Comparison of ENCODE assay signal across 13 mouse cellular contexts in genomic region chr14:27105731-27106457, GRCm38 (mm10). TPM values are rescaled to one million over a fixed set of nuclear protein-coding genes. Genes with fewer than 3 reads are reported as not detected.
DNase-seq lines count a peak whose midpoint lies in the region; ATAC-seq and TF ChIP-seq lines count a peak whose summit lies in the region.
"Had no signal": no experiment of that assay in that cellular context is flagged by ENCODE, and none has a peak within 500 bp of the region (broad histone marks: within the 10 kb centered on the region; RNA-seq: fewer than 3 reads in every experiment).

No protein-coding gene starts in this region.

- H3K27ac ChIP-seq in limb, embryonic 12.5 days = peak overlapping the region; percentile 56; the same call in 1 of the 2 replicates
- H3K27ac ChIP-seq in limb, embryonic 10.5 days = no peak overlapping the region
- peak overlapping the region; percentile 51; the same call in 1 of the 2 replicates for H3K27ac ChIP-seq in embryonic facial prominence, embryonic 13.5 days
- H3K27ac ChIP-seq in layer of hippocampus, adult 2 months = peak overlapping the region; percentile 89
- H3K27ac ChIP-seq: heart, embryonic 13.5 days had no signal

- H3K36me3 ChIP-seq in limb, embryonic 12.5 days = peaks cover 69% of the 10 kb centered on the region
- peaks cover 78% of the 10 kb centered on the region for H3K36me3 ChIP-seq in limb, embryonic 10.5 days
- H3K36me3 ChIP-seq in embryonic facial prominence, embryonic 13.5 days = peaks cover 26% of the 10 kb centered on the region
- H3K36me3 ChIP-seq: G1E had no signal

- 71% methylated on average over 12 of the region's 12 CpGs for WGBS in limb, embryonic 12.5 days
- 88% methylated on average over 12 of the region's 12 CpGs for WGBS in limb, embryonic 10.5 days
- WGBS in embryonic facial prominence, embryonic 13.5 days = 56% methylated on average over 12 of the region's 12 CpGs

- no peak for TF ChIP-seq CTCF in layer of hippocampus, adult 2 months (conservative IDR thresholded peaks at IDR 0.05)

- H3K4me2 ChIP-seq in limb, embryonic 12.5 days = no peak overlapping the region
- no peak overlapping the region for H3K4me2 ChIP-seq in embryonic facial prominence, embryonic 13.5 days
- H3K4me2 ChIP-seq: heart, embryonic 13.5 days had no signal

- DNase-seq in limb, embryonic 10.5 days (ENCODE audit: low spot score) = no peak
- DNase-seq in layer of hippocampus, adult 2 months (ENCODE audit: low spot score in 2 of 2) = peak; percentile 57 to 73
- DNase-seq in right cerebral cortex, adult 2 months (ENCODE audit: low spot score in 2 of 2) = peak; percentile 57 to 61
- DNase-seq in c-Kit-positive CD71-positive TER-119-positive erythroid progenitor cells, embryonic 14.5 days (ENCODE audit: low spot score) = no peak
- no peak for DNase-seq in spleen, adult 12 weeks (ENCODE audit: low spot score)
- DNase-seq: cerebellum, adult 9-11 months; kidney, postnatal 25 days had no signal

- no peaks in the 10 kb centered on the region for H3K9me3 ChIP-seq in limb, embryonic 12.5 days
- no peaks in the 10 kb centered on the region for H3K9me3 ChIP-seq in limb, embryonic 10.5 days (replicated peaks)
- no peaks in the 10 kb centered on the region for H3K9me3 ChIP-seq in embryonic facial prominence, embryonic 13.5 days
- H3K9me3 ChIP-seq: G1E; heart, embryonic 13.5 days had no signal

- H3K9ac ChIP-seq in limb, embryonic 12.5 days (replicated peaks) = no peak overlapping the region
- no peak overlapping the region for H3K9ac ChIP-seq in embryonic facial prominence, embryonic 13.5 days
- H3K9ac ChIP-seq: heart, embryonic 13.5 days had no signal

- H3K4me3 ChIP-seq in limb, embryonic 12.5 days (replicated peaks) = no peak overlapping the region
- H3K4me3 ChIP-seq in limb, embryonic 10.5 days = no peak overlapping the region
- no peak overlapping the region for H3K4me3 ChIP-seq in embryonic facial prominence, embryonic 13.5 days
- peak overlapping the region; percentile 25 for H3K4me3 ChIP-seq in layer of hippocampus, adult 2 months
- H3K4me3 ChIP-seq: heart, embryonic 13.5 days had no signal

- H3K4me1 ChIP-seq in limb, embryonic 12.5 days (replicated peaks) = peaks cover 23% of the 10 kb centered on the region; the same call in 1 of the 2 replicates
- H3K4me1 ChIP-seq in limb, embryonic 10.5 days = no peaks in the 10 kb centered on the region
- peaks cover 16% of the 10 kb centered on the region for H3K4me1 ChIP-seq in embryonic facial prominence, embryonic 13.5 days

- no peak for ATAC-seq in limb, embryonic 12.5 days (ENCODE audit: insufficient number of reproducible peaks, insufficient read depth, low FRiP score, low TSS enrichment, low read depth)
- no peak for ATAC-seq in embryonic facial prominence, embryonic 13.5 days (ENCODE audit: insufficient number of reproducible peaks, insufficient read depth, low FRiP score, low TSS enrichment, low read depth)
- ATAC-seq: forebrain, embryonic 14.5 days; midbrain, embryonic 16.5 days had no signal

- H3K27me3 ChIP-seq in limb, embryonic 12.5 days = no peaks in the 10 kb centered on the region
- H3K27me3 ChIP-seq in limb, embryonic 10.5 days (ENCODE audit: low read depth, poor library complexity, severe bottlenecking) = no peaks in the 10 kb centered on the region
- no peaks in the 10 kb centered on the region for H3K27me3 ChIP-seq in embryonic facial prominence, embryonic 13.5 days
- H3K27me3 ChIP-seq: heart, embryonic 13.5 days had no signal

RNA-seq across cellular contexts. Expression of gene Arhgef3, which starts 8.8 kb away (rescaled TPM):
- 26.6 and 27.4 TPM in 2 replicates for polyA plus RNA-seq in limb, embryonic 12.5 days (2016; fragmentation: Nextera tagmentation; extraction: Ambion mirVana)
- 4.4 and 8.4 TPM in 2 replicates for polyA plus RNA-seq in limb, embryonic 10.5 days (2016; fragmentation: Nextera tagmentation; extraction: Ambion mirVana)
- 12.6 and 12.8 TPM in 2 replicates for polyA plus RNA-seq in embryonic facial prominence, embryonic 13.5 days (2015; fragmentation: Nextera tagmentation; extraction: Ambion mirVana)
- 10 to 100 TPM; 77.1 to 79.5 TPM for total RNA-seq in layer of hippocampus, adult 2 months (2021)

Comparison
In these comparisons a context has a peak if more than half of its experiments do, and no peak if none do; other contexts are left out.
1. DNase-seq: peak in layer of hippocampus, adult 2 months (2 of 2) and right cerebral cortex, adult 2 months (2 of 2); none in limb, embryonic 10.5 days (single experiment), c-Kit-positive CD71-positive TER-119-positive erythroid progenitor cells, embryonic 14.5 days (single experiment) and spleen, adult 12 weeks (single experiment).